Mouse (Mus musculus): ENCODE measurements around the gene E130208F15Rik. TPM values are rescaled to one million over a fixed set of nuclear protein-coding genes. Genes with fewer than 3 reads are reported as not detected.

Gene E130208F15Rik
- 0.81 TPM for polyA plus RNA-seq (2012; fragmentation: generic; extraction: Trizol)
- long read RNA-seq, experiment 1: 0 reads
- long read RNA-seq, experiment 2: 0 reads

DNA sequence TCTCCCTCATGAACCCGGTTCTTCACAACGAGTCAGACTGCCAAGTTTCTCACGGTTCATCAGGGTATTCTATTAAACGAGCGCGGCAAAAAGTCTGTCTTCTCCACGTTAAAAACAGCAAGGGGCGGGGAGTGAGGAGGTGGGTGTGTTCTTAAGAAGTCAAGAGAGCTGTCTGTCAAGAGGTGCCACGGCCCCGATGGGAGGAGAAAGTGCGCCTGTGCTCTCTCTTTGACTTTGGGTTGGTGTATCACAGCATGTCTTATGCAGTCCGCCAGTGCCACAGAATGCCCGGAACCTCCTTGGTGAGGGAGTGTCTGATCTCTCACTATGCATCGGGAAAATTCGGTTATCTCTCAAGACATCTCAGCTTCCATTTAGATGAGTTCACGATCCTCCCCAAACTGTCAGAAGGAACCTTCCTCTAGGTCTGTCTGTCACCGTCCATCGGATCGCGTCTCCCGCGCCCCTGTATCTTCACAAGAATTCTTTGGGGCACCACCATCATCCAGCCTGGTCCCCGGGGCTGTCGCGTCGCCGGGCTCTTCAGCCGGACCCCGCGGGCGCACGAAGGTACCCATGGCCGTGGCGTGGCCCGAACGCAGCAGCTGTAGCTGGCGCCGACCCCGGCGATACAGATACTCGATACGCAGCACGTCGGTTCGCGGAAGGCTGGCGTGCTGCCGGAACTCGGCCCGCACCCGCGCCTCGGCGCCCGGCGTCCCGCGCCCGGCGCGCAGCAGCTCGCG lies at the start of gene E130208F15Rik:
TSS of gene E130208F15Rik (plus strand) at position 202 of the 746 bp plus-strand sequence.
- peak within 1 kb of the TSS; percentile 52 for H3K4me3 ChIP-seq (ENCODE audit: insufficient read depth, poor library complexity, severe bottlenecking)
- H3K79me2 ChIP-seq (ENCODE audit: control insufficient read depth, insufficient read depth): peaks cover 4% of the 10 kb centered on the region
- H3K27me3 ChIP-seq (ENCODE audit: control insufficient read depth, insufficient read depth, insufficient read length): no peaks in the 10 kb centered on the region
- no peaks in the 10 kb centered on the region for H3K36me3 ChIP-seq (ENCODE audit: control insufficient read depth, insufficient read depth)
- TF ChIP-seq MAX (IDR thresholded peaks at IDR 0.05): no peak
- no peak for TF ChIP-seq CEBPB (IDR thresholded peaks at IDR 0.05; ENCODE audit: low read depth)
- H3ac ChIP-seq (ENCODE audit: control insufficient read depth, insufficient read length, low read depth): peak within 1 kb of the TSS; percentile 75
- no peaks in the 10 kb centered on the region for H3K79me3 ChIP-seq (ENCODE audit: low read depth)

DNA sequence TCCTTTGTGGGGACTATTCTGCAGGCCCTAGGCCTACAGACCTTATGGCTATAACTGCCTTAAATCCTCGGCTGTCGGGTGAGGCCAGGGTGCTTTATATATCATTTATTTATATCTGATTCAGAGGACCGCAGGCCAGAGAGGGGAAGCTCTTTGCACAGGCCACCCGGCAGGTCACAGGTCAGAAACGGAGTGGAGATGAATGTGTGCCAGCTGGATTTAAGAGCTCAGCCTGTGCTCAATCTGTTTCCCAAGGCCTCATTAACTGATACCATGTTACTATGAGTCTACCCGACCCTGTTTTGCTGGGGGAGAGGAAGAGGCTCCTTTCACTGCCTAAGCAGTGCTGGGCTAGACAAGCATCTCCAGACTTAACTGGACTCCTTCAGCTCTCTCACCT lies 47.2 kb upstream of the E130208F15Rik start:
- Histone ChIP-seq H3K79me2 (ENCODE audit: control insufficient read depth, insufficient read depth) (peaks cover 9% of the 10 kb centered on the region), H3ac (ENCODE audit: control insufficient read depth, insufficient read length, low read depth) (no peak overlapping the region), H3K79me3 (ENCODE audit: low read depth) (no peaks in the 10 kb centered on the region), H3K27me3 (ENCODE audit: control insufficient read depth, insufficient read depth, insufficient read length) (no peaks in the 10 kb centered on the region), H3K36me3 (ENCODE audit: control insufficient read depth, insufficient read depth) (no peaks in the 10 kb centered on the region), H3K4me3 (ENCODE audit: insufficient read depth, poor library complexity, severe bottlenecking) (no peak overlapping the region)
- no peak for TF ChIP-seq MYOD1 (IDR thresholded peaks at IDR 0.05; ENCODE audit: control insufficient read depth, insufficient read length, low read depth)
- no peak for TF ChIP-seq FOSL1 (IDR thresholded peaks at IDR 0.05; ENCODE audit: insufficient read depth, low read length, poor library complexity, severe bottlenecking)
- TF ChIP-seq MAX (IDR thresholded peaks at IDR 0.05): no peak
- TF ChIP-seq MYOG (IDR thresholded peaks at IDR 0.05; ENCODE audit: control insufficient read depth, extremely low read depth, insufficient read length): no peak
- no peak for TF ChIP-seq CEBPB (IDR thresholded peaks at IDR 0.05; ENCODE audit: low read depth)
- TF ChIP-seq USF1 (IDR thresholded peaks at IDR 0.05; ENCODE audit: low read depth): no peak
- no peak for TF ChIP-seq CTCF (IDR thresholded peaks at IDR 0.05; ENCODE audit: control insufficient read depth, insufficient read depth, insufficient read length)

DNA sequence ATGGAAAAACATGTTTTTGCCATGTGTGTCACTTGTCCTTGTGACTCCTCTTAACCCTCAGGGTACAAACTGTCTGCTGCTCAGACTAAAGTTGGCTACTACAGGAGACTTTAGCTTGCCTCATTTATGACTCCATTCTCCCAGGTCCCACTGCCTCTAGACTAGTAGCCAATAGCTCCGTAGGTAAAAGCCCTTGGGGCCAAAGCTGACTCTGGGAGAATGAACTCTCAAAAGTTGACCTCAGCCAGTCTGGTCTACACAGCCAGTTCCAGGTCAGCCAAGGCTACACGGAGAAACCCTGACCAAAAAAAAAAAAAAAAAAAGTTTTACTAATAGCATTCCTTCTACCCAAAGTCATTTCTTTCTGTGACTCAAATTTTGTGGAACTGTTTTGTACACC lies 42.6 kb upstream of the E130208F15Rik start:
- TF ChIP-seq CEBPB (IDR thresholded peaks at IDR 0.05; ENCODE audit: low read depth) (no peak), MYOG (IDR thresholded peaks at IDR 0.05; ENCODE audit: control insufficient read depth, extremely low read depth, insufficient read length) (no peak), CTCF (IDR thresholded peaks at IDR 0.05; ENCODE audit: control insufficient read depth, insufficient read depth, insufficient read length) (no peak), MYOD1 (IDR thresholded peaks at IDR 0.05; ENCODE audit: control insufficient read depth, insufficient read length, low read depth) (no peak), USF1 (IDR thresholded peaks at IDR 0.05; ENCODE audit: low read depth) (no peak), FOSL1 (IDR thresholded peaks at IDR 0.05; ENCODE audit: insufficient read depth, low read length, poor library complexity, severe bottlenecking) (no peak), MAX (IDR thresholded peaks at IDR 0.05) (no peak)
- H3K4me3 ChIP-seq (ENCODE audit: insufficient read depth, poor library complexity, severe bottlenecking): no peak overlapping the region

DNA sequence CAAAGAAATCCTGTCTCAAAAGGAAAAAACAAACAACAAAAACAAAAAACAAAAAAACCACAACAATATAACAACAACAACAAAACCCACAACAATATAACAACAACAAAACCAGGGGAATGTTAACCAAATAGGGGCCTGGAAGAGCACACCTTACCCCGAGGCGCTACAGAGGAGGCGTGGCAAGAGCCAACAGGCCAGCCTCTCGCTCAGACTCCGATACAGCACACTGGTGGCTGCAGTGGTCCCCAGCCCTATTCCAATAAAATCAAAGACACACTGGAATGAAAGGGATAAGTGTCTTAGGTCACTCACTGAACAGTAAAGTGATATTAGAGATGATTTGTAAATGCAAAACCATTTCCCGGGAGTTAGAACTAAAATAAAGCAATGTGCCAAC lies 42.0 kb upstream of the E130208F15Rik start:
- H3K79me3 ChIP-seq (ENCODE audit: low read depth): no peaks in the 10 kb centered on the region
- H3ac ChIP-seq (ENCODE audit: control insufficient read depth, insufficient read length, low read depth): peak overlapping the region; percentile 53
- TF ChIP-seq MYOD1 (IDR thresholded peaks at IDR 0.05; ENCODE audit: control insufficient read depth, insufficient read length, low read depth) (no peak), CEBPB (IDR thresholded peaks at IDR 0.05; ENCODE audit: low read depth) (no peak), USF1 (IDR thresholded peaks at IDR 0.05; ENCODE audit: low read depth) (no peak), FOSL1 (IDR thresholded peaks at IDR 0.05; ENCODE audit: insufficient read depth, low read length, poor library complexity, severe bottlenecking) (no peak), CTCF (IDR thresholded peaks at IDR 0.05; ENCODE audit: control insufficient read depth, insufficient read depth, insufficient read length) (no peak), MAX (IDR thresholded peaks at IDR 0.05) (no peak), MYOG (IDR thresholded peaks at IDR 0.05; ENCODE audit: control insufficient read depth, extremely low read depth, insufficient read length) (no peak)

More for the DNA sequence above, 42.6 kb upstream of the E130208F15Rik start:
- Histone ChIP-seq H3K79me2 (ENCODE audit: control insufficient read depth, insufficient read depth) (peaks cover 9% of the 10 kb centered on the region), H3K27me3 (ENCODE audit: control insufficient read depth, insufficient read depth, insufficient read length) (no peaks in the 10 kb centered on the region), H3K36me3 (ENCODE audit: control insufficient read depth, insufficient read depth) (no peaks in the 10 kb centered on the region), H3K79me3 (ENCODE audit: low read depth) (no peaks in the 10 kb centered on the region), H3ac (ENCODE audit: control insufficient read depth, insufficient read length, low read depth) (no peak overlapping the region)

DNA sequence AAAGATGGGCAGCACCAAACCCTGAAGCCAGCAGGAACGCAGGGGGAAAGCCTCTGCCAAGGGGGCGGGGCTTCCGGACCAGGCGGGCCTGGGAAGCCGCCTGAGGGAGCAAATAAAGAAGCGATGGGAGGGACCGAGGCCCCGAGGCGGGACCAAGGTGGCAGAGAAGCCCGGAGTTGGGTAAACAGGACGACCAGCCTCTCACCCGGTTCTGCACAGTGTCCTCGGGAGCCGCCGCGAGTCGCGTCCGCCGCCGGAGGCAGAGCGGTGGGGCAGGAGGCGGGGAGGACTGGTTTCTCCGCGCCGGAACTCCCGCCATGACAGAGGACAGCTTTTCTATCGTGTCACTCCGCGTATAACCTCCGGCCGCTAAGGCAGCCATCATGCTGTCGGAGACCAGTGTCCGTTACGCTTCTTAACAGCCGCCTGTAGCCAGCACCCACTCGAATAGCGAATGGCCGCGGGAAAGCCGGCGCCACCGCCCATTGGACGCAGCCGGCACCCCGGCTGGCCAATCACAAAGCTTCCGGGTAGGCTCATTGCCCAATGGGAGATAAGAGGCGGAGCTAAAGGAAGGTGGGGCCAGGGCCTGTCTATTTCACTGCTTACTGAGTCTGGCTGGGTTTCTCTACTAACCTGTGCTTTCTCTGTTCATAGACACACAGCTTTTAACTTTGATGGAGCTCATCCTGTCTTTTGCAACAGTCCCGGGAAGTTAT lies 41.4 kb upstream of the E130208F15Rik start, which contains the start of the genes Thap8 and Wdr62:
TSS of gene Thap8 (plus strand) at position 144 of the 719 bp plus-strand sequence.
TSS of gene Wdr62 (minus strand) at position 469 of the 719 bp plus-strand sequence.
- no peaks in the 10 kb centered on the region for H3K36me3 ChIP-seq (ENCODE audit: control insufficient read depth, insufficient read depth)
- H3K79me3 ChIP-seq (ENCODE audit: low read depth): no peaks in the 10 kb centered on the region
- peaks cover 9% of the 10 kb centered on the region for H3K79me2 ChIP-seq (ENCODE audit: control insufficient read depth, insufficient read depth)
- no peaks in the 10 kb centered on the region for H3K27me3 ChIP-seq (ENCODE audit: control insufficient read depth, insufficient read depth, insufficient read length)
- H3ac ChIP-seq (ENCODE audit: control insufficient read depth, insufficient read length, low read depth): peak within 1 kb of the TSS; percentile 96
- peak within 1 kb of the TSS; percentile 49 for H3K4me3 ChIP-seq (ENCODE audit: insufficient read depth, poor library complexity, severe bottlenecking)
- TF ChIP-seq MYOD1 (IDR thresholded peaks at IDR 0.05; ENCODE audit: control insufficient read depth, insufficient read length, low read depth) (no peak), CTCF (IDR thresholded peaks at IDR 0.05; ENCODE audit: control insufficient read depth, insufficient read depth, insufficient read length) (no peak), CEBPB (IDR thresholded peaks at IDR 0.05; ENCODE audit: low read depth) (no peak), USF1 (IDR thresholded peaks at IDR 0.05; ENCODE audit: low read depth) (no peak), FOSL1 (IDR thresholded peaks at IDR 0.05; ENCODE audit: insufficient read depth, low read length, poor library complexity, severe bottlenecking) (no peak), MAX (IDR thresholded peaks at IDR 0.05) (no peak), MYOG (IDR thresholded peaks at IDR 0.05; ENCODE audit: control insufficient read depth, extremely low read depth, insufficient read length) (no peak)

More for the DNA sequence above, 42.0 kb upstream of the E130208F15Rik start:
- no peaks in the 10 kb centered on the region for H3K36me3 ChIP-seq (ENCODE audit: control insufficient read depth, insufficient read depth)
- H3K27me3 ChIP-seq (ENCODE audit: control insufficient read depth, insufficient read depth, insufficient read length): no peaks in the 10 kb centered on the region
- H3K79me2 ChIP-seq (ENCODE audit: control insufficient read depth, insufficient read depth): peaks cover 9% of the 10 kb centered on the region
- H3K4me3 ChIP-seq (ENCODE audit: insufficient read depth, poor library complexity, severe bottlenecking): peak overlapping the region; percentile 49
